ENCODE assay signal across 9 mouse cellular contexts in genomic region chr5:38477731-38478445, GRCm38 (mm10). TPM values are rescaled to one million over a fixed set of nuclear protein-coding genes. Genes with fewer than 3 reads are reported as not detected.
DNase-seq lines count a peak whose midpoint lies in the region; ATAC-seq and TF ChIP-seq lines count a peak whose summit lies in the region.
"Had no signal": no experiment of that assay in that cellular context is flagged by ENCODE, and none has a peak within 500 bp of the region (broad histone marks: within the 10 kb centered on the region; RNA-seq: fewer than 3 reads in every experiment).

No protein-coding gene starts in this region.

- no peak for TF ChIP-seq CTCF in Patski (IDR thresholded peaks at IDR 0.05)

- intact Hi-C loops in left cerebral cortex, postnatal 4 days (cut with DNase I) = no loop called here
- intact Hi-C loops in left cerebral cortex, postnatal 25 days (cut with DNase I) = no loop called here

- in situ Hi-C loops in Patski (cut with MboI; ENCODE audit: low pct_unique_long_range_greater_than_20kb) = no loop called here

- H3K27ac ChIP-seq in forebrain, embryonic 14.5 days (ENCODE audit: low read depth, low read length) = no peak overlapping the region
- no peak overlapping the region for H3K27ac ChIP-seq in forebrain, embryonic 11.5 days (ENCODE audit: low read depth, low read length)
- H3K27ac ChIP-seq: forebrain, embryonic 12.5 days; neural tube, embryonic 13.5 days had no signal

- no peaks in the 10 kb centered on the region for H3K36me3 ChIP-seq in forebrain, embryonic 14.5 days (ENCODE audit: control insufficient read depth, insufficient read depth, low read length)
- no peaks in the 10 kb centered on the region for H3K36me3 ChIP-seq in forebrain, embryonic 11.5 days (ENCODE audit: control insufficient read depth, insufficient read depth, low read length)
- H3K36me3 ChIP-seq: forebrain, embryonic 12.5 days; neural tube, embryonic 13.5 days had no signal

- no peak overlapping the region for H3K4me3 ChIP-seq in forebrain, embryonic 14.5 days (ENCODE audit: low read depth, low read length)
- H3K4me3 ChIP-seq in forebrain, embryonic 11.5 days (ENCODE audit: low read depth, low read length) = no peak overlapping the region
- H3K4me3 ChIP-seq: forebrain, embryonic 12.5 days; neural tube, embryonic 13.5 days had no signal

- H3K9me3 ChIP-seq in forebrain, embryonic 14.5 days (replicated peaks; ENCODE audit: control insufficient read depth, low read length) = no peaks in the 10 kb centered on the region
- no peaks in the 10 kb centered on the region for H3K9me3 ChIP-seq in forebrain, embryonic 11.5 days (ENCODE audit: control insufficient read depth, low read length)
- H3K9me3 ChIP-seq: forebrain, embryonic 12.5 days; neural tube, embryonic 13.5 days had no signal

- CTCF ChIA-PET in Patski (lab: Charles Lee) = interaction anchor here (0.7 to 3.8 kb wide), 7 partner anchors 8 to 169 kb away, joined by 3 to 27 read pairs (median 5); no protein-coding TSS in a partner anchor

- H3K4me1 ChIP-seq in forebrain, embryonic 14.5 days (ENCODE audit: control insufficient read depth, insufficient read depth, low read length) = no peaks in the 10 kb centered on the region
- peaks cover 2% of the 10 kb centered on the region; the same call in 1 of the 2 replicates for H3K4me1 ChIP-seq in forebrain, embryonic 11.5 days (replicated peaks; ENCODE audit: control insufficient read depth, insufficient read depth, low read length)

- POLR2A ChIA-PET in Patski (lab: Charles Lee) = no interaction called here

- H3K27me3 ChIP-seq in Patski = no peaks in the 10 kb centered on the region
- no peaks in the 10 kb centered on the region for H3K27me3 ChIP-seq in forebrain, embryonic 14.5 days (replicated peaks; ENCODE audit: control insufficient read depth, insufficient read depth, low read length)
- no peaks in the 10 kb centered on the region for H3K27me3 ChIP-seq in forebrain, embryonic 11.5 days (ENCODE audit: control insufficient read depth, insufficient read depth, low read length)
- H3K27me3 ChIP-seq: forebrain, embryonic 12.5 days had no signal

- 88% methylated on average over 7 of the region's 7 CpGs for WGBS in forebrain, embryonic 14.5 days
- WGBS in forebrain, embryonic 11.5 days = 91% methylated on average over 7 of the region's 7 CpGs

- peak; percentile 60 for ATAC-seq in Patski
- no peak for ATAC-seq in forebrain, embryonic 14.5 days
- no peak for ATAC-seq in forebrain, embryonic 11.5 days (replicated peaks; ENCODE audit: low FRiP score)

- H3K9ac ChIP-seq in forebrain, embryonic 14.5 days (ENCODE audit: low read length) = no peak overlapping the region
- H3K9ac ChIP-seq in forebrain, embryonic 11.5 days (ENCODE audit: low read length) = no peak overlapping the region
- H3K9ac ChIP-seq: forebrain, embryonic 12.5 days; neural tube, embryonic 13.5 days had no signal

- peak; percentile 64 for DNase-seq in left cerebral cortex, postnatal 4 days
- no peak for DNase-seq in left cerebral cortex, postnatal 25 days (ENCODE audit: low spot score in 2 of 2)
- DNase-seq in 3T3-L1 (ENCODE audit: low read depth, low spot score) = peak; percentile 39
- no peak for DNase-seq in Patski (ENCODE audit: low read depth, low spot score)
- DNase-seq in embryo, embryonic 11 days = peak; percentile 28
- DNase-seq in forebrain, embryonic 14.5 days (ENCODE audit: low spot score) = no peak
- DNase-seq in forebrain, embryonic 11.5 days (ENCODE audit: low spot score) = no peak

- H3K4me2 ChIP-seq in forebrain, embryonic 14.5 days (ENCODE audit: low read length) = no peak overlapping the region
- H3K4me2 ChIP-seq in forebrain, embryonic 11.5 days (ENCODE audit: low read depth, low read length, severe bottlenecking) = no peak overlapping the region
- H3K4me2 ChIP-seq: forebrain, embryonic 12.5 days; neural tube, embryonic 13.5 days had no signal

RNA-seq across cellular contexts. Expression of gene Slc2a9, which starts 25.1 kb away (rescaled TPM):
- 1 to 10 TPM; 1.0 to 1.4 TPM for total RNA-seq in left cerebral cortex, postnatal 4 days (2021)
- 1 to 10 TPM; 1.1 to 1.2 TPM for total RNA-seq in left cerebral cortex, postnatal 25 days (2021)
- polyA plus RNA-seq in Patski (2021) = 2.7 TPM
- polyA plus RNA-seq in forebrain, embryonic 14.5 days (2014; fragmentation: Nextera tagmentation; extraction: Ambion mirVana) = 0.48 and 0.62 TPM in 2 replicates
- polyA plus RNA-seq in forebrain, embryonic 11.5 days (2014; fragmentation: Nextera tagmentation; extraction: Ambion mirVana) = 0.37 TPM in 1 of 2 replicates, not detected in the other

Comparison
In these comparisons a context has a peak if more than half of its experiments do, and no peak if none do; other contexts are left out.
1. DNase-seq: peak in left cerebral cortex, postnatal 4 days (single experiment), 3T3-L1 (single experiment) and embryo, embryonic 11 days (single experiment); none in left cerebral cortex, postnatal 25 days (0 of 2), Patski (single experiment), forebrain, embryonic 14.5 days (single experiment) and forebrain, embryonic 11.5 days (single experiment).